Mouse (Mus musculus) testis, adult 2 months (tissue): ENCODE data around the gene Aars.

Experiments
- CTCF ChIP-seq: fragments of 200-500 bp; IDR thresholded peaks from 2 replicates; pipeline ENCODE4 v1.5.1; 2012; ENCODE audit warnings: low read depth, mild to moderate bottlenecking, inconsistent platforms, low read length, moderate library complexity; ENCODE audit not compliant: control insufficient read depth, insufficient read depth, insufficient replicate concordance
- POLR2A ChIP-seq: fragments of 200-500 bp; IDR thresholded peaks from 2 replicates; pipeline ENCODE4 v1.6.1; 2012; ENCODE audit warnings: low read depth, mild to moderate bottlenecking, inconsistent platforms, low read length, moderate library complexity; ENCODE audit not compliant: control insufficient read depth

DNA sequence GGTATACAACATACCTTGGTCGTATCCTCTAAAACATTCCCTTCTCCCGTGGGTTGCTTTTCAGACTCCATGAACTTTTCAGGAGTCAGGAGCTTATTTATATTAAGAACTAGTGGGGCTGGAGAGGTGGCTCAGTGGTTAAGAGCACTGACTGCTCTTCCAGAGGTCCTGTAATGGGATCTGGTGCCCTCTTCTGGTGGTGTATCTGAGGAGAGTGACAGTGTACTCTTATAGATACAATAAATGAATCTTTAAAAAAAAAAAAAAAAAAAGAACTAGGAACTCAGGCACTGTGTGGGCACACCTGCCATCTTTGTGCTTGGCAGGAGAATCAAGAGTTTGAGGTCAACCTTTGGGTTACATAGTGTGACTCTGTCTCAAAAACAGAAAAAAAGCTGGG lies 15.8 kb downstream of the Aars start:
- TF ChIP-seq CTCF (no peak), POLR2A (no peak)
